Mouse (Mus musculus) neural tube, embryonic 14.5 days (tissue): ENCODE measurements around the gene Jpt1. TPM values are rescaled to one million over a fixed set of nuclear protein-coding genes. Genes with fewer than 3 reads are reported as not detected.

ENCODE experiments used
- ATAC-seq: fragments of 200-750 bp; cut with Nextera tagmentation; 2 replicates; pipeline ENCODE4 v1.8.0; 2017; ENCODE audit warnings: low read depth, mild to moderate bottlenecking, moderate TSS enrichment, moderate library complexity
- H3K27ac ChIP-seq: fragments of 300-500 bp; sonication (generic); 2 replicates; pipeline ENCODE4 v1.5.1; 2014; ENCODE audit warnings: low read depth, mild to moderate bottlenecking, control low read depth, low read length, moderate library complexity, mixed read lengths
- H3K27me3 ChIP-seq: fragments of 300-500 bp; sonication (generic); 2 replicates; pipeline ENCODE4 v1.6.1; 2014; ENCODE audit warnings: low read length; ENCODE audit not compliant: control insufficient read depth, insufficient read depth
- H3K36me3 ChIP-seq: fragments of 300-500 bp; sonication (generic); 2 replicates; pipeline ENCODE4 v1.6.1; 2014; ENCODE audit warnings: low read length, mixed read lengths; ENCODE audit not compliant: control insufficient read depth, insufficient read depth
- H3K4me1 ChIP-seq: fragments of 300-500 bp; sonication (generic); 2 replicates; pipeline ENCODE4 v1.6.1; 2014; ENCODE audit warnings: low read length; ENCODE audit not compliant: control insufficient read depth, insufficient read depth
- H3K4me2 ChIP-seq: fragments of 300-500 bp; sonication (generic); 2 replicates; pipeline ENCODE4 v1.6.1; 2014; ENCODE audit warnings: mild to moderate bottlenecking, low read depth, low read length, control low read depth
- H3K4me3 ChIP-seq: fragments of 300-500 bp; sonication (generic); 2 replicates; pipeline ENCODE4 v1.5.1; 2014; ENCODE audit warnings: low read depth, low read length, control low read depth, mixed read lengths
- H3K9ac ChIP-seq: fragments of 300-500 bp; sonication (generic); replicated peaks from 2 replicates; pipeline ENCODE4 v1.6.1; 2014; ENCODE audit warnings: low read depth, mild to moderate bottlenecking, control low read depth, low read length, mixed read lengths
- H3K9me3 ChIP-seq: fragments of 300-500 bp; sonication (generic); 2 replicates; pipeline ENCODE4 v1.6.1; 2016; ENCODE audit warnings: low read length; ENCODE audit not compliant: control insufficient read depth
- WGBS: fragments of 180-500 bp; shearing (Covaris S2); extraction: QIAGEN DNeasy Blood & Tissue Kit; methylation state at CpG from one replicate; pipeline ENCODE4 v1.1.7; 2014; 5-methylcytosine and 5-hydroxymethylcytosine counted together
- polyA plus RNA-seq: library from polyadenylated mRNA; unstranded; fragments of >200 nt; fragmentation: Nextera tagmentation; extraction: Ambion mirVana; gene quantifications from 2 replicates; pipeline ENCODE4 v1.2.1, GENCODE M21; 2014

The Jpt1 gene
- polyA plus RNA-seq = 1,282 and 1,347 TPM in 2 replicates

DNA sequence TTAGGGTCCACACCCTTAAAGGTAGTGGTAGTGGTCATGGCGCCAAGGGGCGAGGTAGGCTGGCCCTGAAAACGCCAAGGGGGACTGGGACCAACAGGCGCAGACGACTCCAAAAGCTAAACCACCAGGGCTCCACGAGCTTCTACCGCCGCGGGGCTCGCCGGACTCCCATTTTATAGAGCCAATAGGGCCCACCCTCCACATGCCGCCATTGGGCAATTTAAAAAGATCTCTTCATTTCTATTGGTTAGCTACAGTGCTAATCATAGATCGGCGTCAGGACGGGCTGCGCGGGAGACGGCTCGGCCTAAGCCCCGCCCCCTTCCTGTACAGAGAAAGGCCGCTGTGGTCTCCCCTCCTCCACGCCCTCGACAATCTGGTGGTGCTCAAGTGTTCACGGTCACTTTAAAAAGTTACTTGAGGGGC lies at the start of gene Jpt1:
Gene Jpt1, minus strand, starts transcription at position 150 of the 426 bp plus-strand sequence.
- Histone ChIP-seq H3K4me2 (peak within 1 kb of the TSS; percentile 92), H3K4me1 (peaks cover 28% of the 10 kb centered on the region), H3K9me3 (no peaks in the 10 kb centered on the region), H3K9ac (peak within 1 kb of the TSS; percentile 100), H3K27ac (peak within 1 kb of the TSS; percentile 86), H3K36me3 (no peaks in the 10 kb centered on the region), H3K27me3 (no peaks in the 10 kb centered on the region; the same call in 1 of the 2 replicates), H3K4me3 (peak within 1 kb of the TSS; percentile 100)
- ATAC-seq = peak; percentile 97
- under 1% methylated on average over 24 of the region's 24 CpGs for WGBS

DNA sequence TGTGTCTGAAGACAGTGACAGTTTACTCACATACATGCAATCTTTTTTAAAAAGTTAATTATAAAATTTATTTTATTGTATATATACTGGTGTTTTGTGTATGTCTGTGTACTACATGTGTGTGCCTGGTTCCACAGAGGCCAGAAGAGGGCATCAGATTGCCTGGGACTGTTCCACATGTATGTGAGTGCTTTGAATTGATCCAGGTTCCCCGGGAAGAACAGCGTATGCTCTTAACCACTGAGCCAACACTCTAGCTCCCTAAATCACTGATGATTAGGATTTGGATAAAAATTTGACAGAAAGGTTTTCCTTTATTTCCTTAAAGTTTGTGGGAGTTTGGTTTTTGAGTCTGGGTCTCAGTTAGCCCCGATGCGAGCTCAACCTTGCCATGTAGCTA lies 49.2 kb upstream of the Jpt1 start:
- ATAC-seq = no peak
- 35% methylated on average over 4 of the region's 4 CpGs for WGBS
- Histone ChIP-seq H3K4me2 (peak overlapping the region; percentile 80), H3K27ac (peak overlapping the region; percentile 86; the same call in 1 of the 2 replicates), H3K9me3 (no peaks in the 10 kb centered on the region), H3K36me3 (peaks cover 11% of the 10 kb centered on the region; the same call in 1 of the 2 replicates), H3K4me3 (peak overlapping the region; percentile 61), H3K4me1 (peaks cover 7% of the 10 kb centered on the region; the same call in 1 of the 2 replicates), H3K9ac (no peak overlapping the region), H3K27me3 (no peaks in the 10 kb centered on the region)

DNA sequence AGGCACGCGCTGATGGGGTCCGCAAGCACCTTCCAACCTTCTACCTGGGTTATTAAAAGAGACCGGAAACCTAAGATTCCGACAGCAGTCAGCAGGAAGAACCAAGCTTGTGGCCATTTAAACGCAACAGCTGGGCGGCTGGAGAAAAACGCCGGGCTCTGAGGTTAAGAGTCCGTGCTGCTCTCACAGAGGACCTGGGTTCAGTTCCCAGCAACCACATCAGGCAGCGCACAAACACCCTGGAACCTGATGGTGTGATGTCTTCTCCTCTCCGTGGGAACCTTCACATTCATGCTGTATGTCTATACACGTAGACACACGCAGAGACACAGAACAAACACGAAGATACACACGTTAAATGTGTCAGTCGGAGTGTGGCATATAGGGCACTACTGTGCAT lies 41.5 kb upstream of the Jpt1 start:
- WGBS = 77% methylated on average over 17 of the region's 17 CpGs
- no peak for ATAC-seq
- H3K9ac ChIP-seq = no peak overlapping the region; the same call in 1 of the 2 replicates

DNA sequence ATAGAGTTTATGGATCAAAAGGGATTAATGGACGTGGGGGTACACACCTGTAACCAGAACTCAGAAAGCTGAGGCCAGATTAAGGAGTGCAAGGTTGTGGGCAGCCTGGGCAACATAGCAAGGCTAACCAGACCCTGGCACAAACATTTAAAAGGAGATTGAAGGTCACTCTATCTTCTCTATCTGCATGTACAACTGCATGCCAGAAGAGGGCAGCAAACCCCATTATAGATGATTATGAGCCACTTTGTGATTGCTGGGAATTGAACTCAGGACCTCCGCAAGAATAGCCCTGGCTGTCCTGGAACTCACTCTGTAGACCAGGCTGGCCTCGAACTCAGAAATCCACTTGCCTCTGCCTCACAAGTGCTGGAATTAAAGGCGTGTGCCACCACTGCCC lies 38.6 kb upstream of the Jpt1 start:
- Histone ChIP-seq H3K4me2 (no peak overlapping the region), H3K27ac (no peak overlapping the region), H3K27me3 (no peaks in the 10 kb centered on the region), H3K36me3 (no peaks in the 10 kb centered on the region), H3K9ac (no peak overlapping the region), H3K4me1 (no peaks in the 10 kb centered on the region), H3K9me3 (no peaks in the 10 kb centered on the region), H3K4me3 (no peak overlapping the region)
- WGBS = 60% methylated on average over 4 of the region's 4 CpGs
- no peak for ATAC-seq

More for the DNA sequence above, 41.5 kb upstream of the Jpt1 start:
- H3K4me3 ChIP-seq = no peak overlapping the region
- H3K27ac ChIP-seq = no peak overlapping the region
- H3K4me1 ChIP-seq = no peaks in the 10 kb centered on the region
- H3K36me3 ChIP-seq = no peaks in the 10 kb centered on the region
- H3K4me2 ChIP-seq = no peak overlapping the region
- H3K9me3 ChIP-seq = no peaks in the 10 kb centered on the region
- H3K27me3 ChIP-seq = no peaks in the 10 kb centered on the region

DNA sequence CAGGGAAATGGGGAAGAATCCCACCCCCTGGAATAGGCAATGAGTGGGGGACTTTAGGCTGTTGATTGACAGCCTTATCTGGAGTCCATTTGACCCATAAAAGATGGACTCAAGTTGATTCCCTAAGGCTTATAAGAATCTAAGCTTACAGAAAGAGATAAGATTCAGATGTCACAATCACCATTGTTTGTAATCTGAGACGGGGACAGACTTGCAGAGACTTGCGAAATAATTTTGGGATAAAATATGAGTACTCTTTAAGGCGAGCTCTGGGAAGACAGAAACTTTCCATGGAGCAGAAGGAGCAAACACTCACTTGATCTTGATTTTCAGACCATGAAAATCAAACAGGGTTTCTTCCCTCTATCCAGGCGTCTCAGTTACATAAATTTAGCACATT lies 29.4 kb upstream of the Jpt1 start:
- Histone ChIP-seq H3K9ac (no peak overlapping the region), H3K36me3 (no peaks in the 10 kb centered on the region), H3K4me1 (no peaks in the 10 kb centered on the region), H3K27me3 (no peaks in the 10 kb centered on the region), H3K4me2 (no peak overlapping the region), H3K4me3 (no peak overlapping the region), H3K9me3 (no peaks in the 10 kb centered on the region), H3K27ac (no peak overlapping the region)
- no peak for ATAC-seq
- WGBS = 82% methylated on average over 4 of the region's 4 CpGs

DNA sequence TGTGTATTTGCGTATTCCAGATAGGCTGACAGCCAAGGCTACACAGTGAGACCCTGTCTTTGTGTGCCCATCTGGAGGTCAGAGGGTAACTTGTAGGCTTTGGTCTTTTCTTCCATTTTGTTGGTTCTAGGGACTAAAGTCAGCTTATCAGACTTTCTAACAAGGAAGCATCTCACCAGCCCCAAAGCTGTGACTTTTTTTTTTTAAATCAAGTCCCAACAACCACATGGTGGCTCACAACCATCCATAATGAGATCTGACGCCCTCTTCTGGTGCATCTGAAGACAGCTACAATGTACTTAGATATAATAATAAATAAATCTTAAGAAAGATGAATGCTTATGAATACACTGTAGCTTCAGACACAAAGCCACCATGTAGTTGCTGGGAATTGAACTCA lies 23.9 kb upstream of the Jpt1 start:
- no peak for ATAC-seq
- Histone ChIP-seq H3K4me2 (no peak overlapping the region), H3K9me3 (no peaks in the 10 kb centered on the region), H3K36me3 (peaks cover 7% of the 10 kb centered on the region; the same call in 1 of the 2 replicates), H3K9ac (no peak overlapping the region), H3K4me1 (peaks cover 15% of the 10 kb centered on the region), H3K27me3 (no peaks in the 10 kb centered on the region), H3K27ac (no peak overlapping the region), H3K4me3 (no peak overlapping the region)
- 61% methylated on average over 2 of the region's 2 CpGs for WGBS

DNA sequence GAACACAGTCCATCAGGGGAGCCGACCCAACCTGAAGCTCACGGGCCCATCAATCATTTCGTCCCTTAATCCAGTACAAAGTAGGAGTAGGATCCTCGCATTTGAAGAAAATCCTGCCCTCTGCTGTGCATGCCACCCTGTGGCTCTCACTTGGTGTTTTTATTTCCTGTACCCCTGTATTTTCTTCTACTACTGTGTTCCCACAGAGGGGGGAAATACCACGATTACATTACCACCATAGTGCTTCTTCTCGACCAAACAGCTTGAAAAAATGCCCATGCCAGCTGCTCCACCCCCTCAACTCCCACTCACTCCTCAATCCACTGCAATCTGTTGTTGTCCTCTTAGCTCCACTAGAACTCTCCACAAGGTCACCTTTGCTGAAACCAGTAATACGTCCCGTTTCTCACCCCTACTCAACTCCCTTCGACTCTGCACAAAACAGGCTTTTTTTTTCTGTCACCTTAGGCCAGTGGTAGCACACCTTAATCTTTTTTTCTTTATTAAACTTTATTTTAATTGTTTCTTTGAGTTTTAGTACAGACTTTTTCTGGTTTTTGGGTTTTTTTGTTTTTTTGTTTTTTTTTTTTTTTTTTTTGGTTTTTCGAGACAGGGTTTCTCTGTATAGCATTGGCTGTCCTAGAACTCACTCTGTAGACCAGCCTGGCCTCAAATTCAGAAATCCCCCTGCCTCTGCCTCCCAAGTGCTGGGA lies 22.8 kb upstream of the Jpt1 start:
- ATAC-seq = no peak
- H3K27ac ChIP-seq = peak overlapping the region; percentile 98
- peaks cover 15% of the 10 kb centered on the region for H3K4me1 ChIP-seq
- H3K9me3 ChIP-seq = no peaks in the 10 kb centered on the region
- 81% methylated on average over 10 of the region's 10 CpGs for WGBS
- peaks cover 15% of the 10 kb centered on the region; the same call in 1 of the 2 replicates for H3K36me3 ChIP-seq
- H3K27me3 ChIP-seq = no peaks in the 10 kb centered on the region
- H3K4me2 ChIP-seq = peak overlapping the region; percentile 45
- peak overlapping the region; percentile 94 for H3K4me3 ChIP-seq
- no peak overlapping the region for H3K9ac ChIP-seq

DNA sequence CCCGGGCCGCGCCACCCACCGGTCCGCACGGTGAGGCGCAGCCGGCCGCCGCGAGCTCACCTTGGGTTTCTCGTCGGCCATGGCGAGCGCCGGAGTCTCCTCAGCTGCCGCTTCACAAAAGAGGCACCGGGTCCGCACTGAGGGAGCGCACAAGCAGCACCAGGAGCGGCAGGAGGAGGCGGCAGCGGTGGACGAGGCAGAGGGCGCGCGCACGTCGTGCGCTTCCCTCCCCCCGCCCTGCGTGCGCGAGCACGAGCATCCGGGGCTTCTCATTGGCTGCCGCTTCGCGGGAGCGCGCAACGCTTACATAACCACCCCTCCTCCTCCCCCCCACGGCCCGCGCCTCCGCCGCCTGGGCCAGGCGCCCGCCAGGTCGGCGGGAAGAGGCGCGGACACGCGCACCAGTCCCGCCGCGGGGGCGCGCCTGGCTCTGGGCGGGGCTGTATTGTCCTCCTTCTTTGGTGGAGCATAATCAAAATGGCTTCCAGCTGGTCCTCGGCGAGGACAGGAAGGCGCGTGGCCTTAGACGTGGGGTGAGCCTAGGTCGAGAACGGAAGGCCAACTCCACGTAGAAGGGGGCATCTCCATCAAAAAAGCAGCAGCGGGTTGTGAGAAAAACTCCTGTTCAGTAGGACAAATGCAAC lies 22.0 kb upstream of the Jpt1 start, which contains the start of gene Sumo2:
Gene Sumo2, minus strand, starts transcription at position 239 of the 644 bp plus-strand sequence.
- Histone ChIP-seq H3K4me3 (peak within 1 kb of the TSS; percentile 94), H3K4me2 (peak within 1 kb of the TSS; percentile 79), H3K36me3 (peaks cover 21% of the 10 kb centered on the region; the same call in 1 of the 2 replicates), H3K4me1 (peaks cover 15% of the 10 kb centered on the region), H3K9me3 (no peaks in the 10 kb centered on the region), H3K27ac (peak within 1 kb of the TSS; percentile 98), H3K9ac (peak within 1 kb of the TSS; percentile 87), H3K27me3 (no peaks in the 10 kb centered on the region)
- 1% methylated on average over 47 of the region's 70 CpGs for WGBS
- peak; percentile 89 for ATAC-seq
